Mouse (Mus musculus) forebrain, embryonic 11.5 days (tissue): Measurements from ENCODE around the gene Cldn3. TPM values are rescaled to one million over a fixed set of nuclear protein-coding genes. Genes with fewer than 3 reads are reported as not detected.

Experiments used
- ATAC-seq: fragments of 200-750 bp; cut with Nextera tagmentation; replicated peaks from 2 replicates; pipeline ENCODE4 v1.8.0; 2017; ENCODE audit warnings: moderate TSS enrichment; ENCODE audit not compliant: low FRiP score
- DNase-seq: peaks from one replicate; pipeline ENCODE4 v3.0.0-alpha.2; 2017; ENCODE audit warnings: low spot score
- H3K27ac ChIP-seq: fragments of 300-500 bp; sonication (generic); 2 replicates; pipeline ENCODE4 v1.5.1; 2014; ENCODE audit warnings: low read depth, low read length
- H3K27me3 ChIP-seq: fragments of 300-500 bp; sonication (generic); 2 replicates; pipeline ENCODE4 v1.6.1; 2014; ENCODE audit warnings: mild to moderate bottlenecking, low read length, mixed read lengths; ENCODE audit not compliant: control insufficient read depth, insufficient read depth
- H3K36me3 ChIP-seq: fragments of 300-500 bp; sonication (generic); 2 replicates; pipeline ENCODE4 v1.6.1; 2014; ENCODE audit warnings: mild to moderate bottlenecking, low read length, moderate library complexity, mixed read lengths; ENCODE audit not compliant: control insufficient read depth, insufficient read depth
- H3K4me1 ChIP-seq: fragments of 300-500 bp; sonication (generic); replicated peaks from 2 replicates; pipeline ENCODE4 v1.6.1; 2014; ENCODE audit warnings: low read length, mixed read lengths; ENCODE audit not compliant: control insufficient read depth, insufficient read depth
- H3K4me2 ChIP-seq: fragments of 300-500 bp; sonication (generic); 2 replicates; pipeline ENCODE4 v1.6.1; 2014; ENCODE audit warnings: low read depth, mild to moderate bottlenecking, low read length, moderate library complexity, mixed read lengths; ENCODE audit not compliant: severe bottlenecking
- H3K4me3 ChIP-seq: fragments of 300-500 bp; sonication (generic); 2 replicates; pipeline ENCODE4 v1.5.1; 2014; ENCODE audit warnings: low read depth, low read length
- H3K9ac ChIP-seq: fragments of 300-500 bp; sonication (generic); 2 replicates; pipeline ENCODE4 v1.6.1; 2014; ENCODE audit warnings: low read length
- H3K9me3 ChIP-seq: fragments of 300-500 bp; sonication (generic); 2 replicates; pipeline ENCODE4 v1.6.1; 2016; ENCODE audit warnings: low read length, mixed read lengths; ENCODE audit not compliant: control insufficient read depth
- WGBS: fragments of 180-500 bp; shearing (Covaris S2); extraction: QIAGEN DNeasy Blood & Tissue Kit; methylation state at CpG from one replicate; pipeline ENCODE4 v1.1.7; 2014; 5-methylcytosine and 5-hydroxymethylcytosine counted together
- polyA plus RNA-seq: library from polyadenylated mRNA; unstranded; fragments of >200 nt; fragmentation: Nextera tagmentation; extraction: Ambion mirVana; gene quantifications from 2 replicates; pipeline ENCODE4 v1.2.1, GENCODE M21; 2014

Gene Cldn3
- polyA plus RNA-seq, 1 experiment from 2014 or later = 4.4 TPM

DNA sequence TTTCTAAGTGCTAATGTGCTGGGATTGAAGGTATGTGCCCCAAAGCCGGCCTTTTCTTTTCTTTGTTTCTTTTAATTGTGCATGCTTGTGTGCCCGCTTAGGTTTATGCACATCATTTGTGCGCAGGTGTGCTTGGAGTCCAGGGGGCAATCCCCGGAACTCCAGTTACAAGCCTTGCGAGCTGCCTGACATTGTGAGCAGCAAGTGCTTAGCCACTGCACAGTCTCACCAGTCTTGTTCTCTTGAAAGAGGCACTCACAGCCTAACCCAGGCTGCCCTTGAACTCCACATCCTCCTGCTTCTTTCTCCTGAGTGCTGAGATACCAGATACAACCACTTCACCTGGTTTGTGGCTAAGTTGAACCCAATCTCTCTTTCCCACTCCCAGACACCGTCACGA, 12.5 kb upstream of the Cldn3 start:
- Histone ChIP-seq H3K27ac (no peak overlapping the region), H3K36me3 (no peaks in the 10 kb centered on the region), H3K4me2 (no peak overlapping the region), H3K9ac (no peak overlapping the region), H3K4me3 (no peak overlapping the region), H3K4me1 (no peaks in the 10 kb centered on the region), H3K27me3 (no peaks in the 10 kb centered on the region), H3K9me3 (no peaks in the 10 kb centered on the region)
- 86% methylated on average over 7 of the region's 7 CpGs for WGBS
- no peak for ATAC-seq
- no peak for DNase-seq

GRCm38 (mm10) chr5:134974294-134974693, 11.7 kb upstream of the Cldn3 start:
- Histone ChIP-seq H3K4me3 (no peak overlapping the region), H3K27ac (no peak overlapping the region), H3K36me3 (no peaks in the 10 kb centered on the region), H3K4me2 (no peak overlapping the region), H3K9ac (no peak overlapping the region), H3K4me1 (no peaks in the 10 kb centered on the region), H3K27me3 (no peaks in the 10 kb centered on the region), H3K9me3 (no peaks in the 10 kb centered on the region)
- ATAC-seq (no peak), DNase-seq (no peak)
- 71% methylated on average over 7 of the region's 7 CpGs for WGBS

DNA sequence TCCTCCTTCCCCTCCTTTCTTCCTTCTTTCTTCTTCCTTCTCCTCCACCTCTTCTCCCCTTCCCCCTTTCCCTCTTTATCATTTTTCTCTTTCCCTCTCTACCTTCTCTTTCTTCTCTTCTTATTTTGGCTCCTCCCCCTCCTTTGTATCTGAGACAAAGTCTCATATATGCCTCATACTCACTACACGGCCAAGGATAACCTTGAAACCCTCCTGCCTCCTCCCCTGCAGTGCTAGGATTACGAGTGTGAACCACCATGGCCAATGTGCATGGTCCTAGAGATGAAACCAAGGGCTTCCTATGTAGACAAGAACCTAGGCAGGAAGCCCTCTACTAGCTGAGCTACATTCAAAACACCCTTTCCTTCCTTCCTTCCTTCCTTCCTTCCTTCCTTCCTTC, 11.1 kb upstream of the Cldn3 start:
- Histone ChIP-seq H3K36me3 (no peaks in the 10 kb centered on the region), H3K27ac (no peak overlapping the region), H3K4me3 (no peak overlapping the region), H3K9ac (no peak overlapping the region), H3K9me3 (no peaks in the 10 kb centered on the region), H3K27me3 (no peaks in the 10 kb centered on the region), H3K4me2 (no peak overlapping the region), H3K4me1 (no peaks in the 10 kb centered on the region)
- WGBS = 50% methylated on average over 2 of the region's 2 CpGs
- ATAC-seq = no peak
- no peak for DNase-seq

- H3K4me3 ChIP-seq = no peak overlapping the region
- no peak overlapping the region for H3K9ac ChIP-seq
- H3K4me2 ChIP-seq = no peak overlapping the region
- 86% methylated on average over 2 of the region's 2 CpGs for WGBS
- DNase-seq (no peak), ATAC-seq (no peak)
- no peaks in the 10 kb centered on the region for H3K36me3 ChIP-seq
- H3K27ac ChIP-seq = no peak overlapping the region
- no peaks in the 10 kb centered on the region for H3K4me1 ChIP-seq
- H3K27me3 ChIP-seq = no peaks in the 10 kb centered on the region
- no peaks in the 10 kb centered on the region for H3K9me3 ChIP-seq
These were observed 9.8 kb upstream of the Cldn3 start for GRCm38 (mm10) chr5:134976164-134976563.

GRCm38 (mm10) chr5:134976577-134977250, 9.3 kb upstream of the Cldn3 start:
- no peak overlapping the region for H3K27ac ChIP-seq
- 85% methylated on average over 14 of the region's 14 CpGs for WGBS
- ATAC-seq (no peak), DNase-seq (no peak)
- no peaks in the 10 kb centered on the region for H3K36me3 ChIP-seq
- no peak overlapping the region for H3K4me3 ChIP-seq
- no peaks in the 10 kb centered on the region for H3K27me3 ChIP-seq
- H3K4me2 ChIP-seq = no peak overlapping the region
- no peaks in the 10 kb centered on the region for H3K4me1 ChIP-seq
- no peaks in the 10 kb centered on the region for H3K9me3 ChIP-seq
- no peak overlapping the region for H3K9ac ChIP-seq

DNA sequence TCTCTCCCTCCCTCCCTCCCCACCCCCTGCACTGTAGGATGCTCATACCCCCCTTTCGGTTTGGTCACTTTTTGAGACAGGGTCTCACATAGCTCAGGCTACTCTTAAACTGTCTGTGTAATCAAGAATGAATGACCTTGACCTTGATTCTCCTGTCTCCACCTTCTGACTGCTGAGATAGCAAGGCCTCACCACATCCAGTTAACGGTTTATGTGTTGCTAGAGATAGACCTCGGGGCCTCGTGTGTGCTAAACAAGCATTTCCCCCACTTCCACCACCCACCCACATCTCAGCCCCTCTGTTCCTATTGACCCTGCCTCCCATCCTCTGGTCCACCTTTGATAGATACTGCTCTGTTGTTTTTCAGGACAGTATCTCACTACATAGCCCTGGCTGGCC, 8.2 kb upstream of the Cldn3 start:
- Histone ChIP-seq H3K4me1 (no peaks in the 10 kb centered on the region), H3K27me3 (no peaks in the 10 kb centered on the region), H3K9me3 (no peaks in the 10 kb centered on the region), H3K4me2 (no peak overlapping the region), H3K36me3 (no peaks in the 10 kb centered on the region), H3K9ac (no peak overlapping the region), H3K4me3 (no peak overlapping the region), H3K27ac (no peak overlapping the region)
- ATAC-seq (no peak), DNase-seq (no peak)
- 92% methylated on average over 4 of the region's 4 CpGs for WGBS

GRCm38 (mm10) chr5:134981149-134981548, 4.9 kb upstream of the Cldn3 start:
- Histone ChIP-seq H3K4me3 (no peak overlapping the region), H3K27me3 (peaks cover 16% of the 10 kb centered on the region), H3K27ac (no peak overlapping the region), H3K4me1 (peaks cover 3% of the 10 kb centered on the region; the same call in 1 of the 2 replicates), H3K36me3 (no peaks in the 10 kb centered on the region), H3K9me3 (no peaks in the 10 kb centered on the region), H3K9ac (no peak overlapping the region), H3K4me2 (no peak overlapping the region)
- DNase-seq (no peak), ATAC-seq (no peak)
- 70% methylated on average over 10 of the region's 10 CpGs for WGBS

DNA sequence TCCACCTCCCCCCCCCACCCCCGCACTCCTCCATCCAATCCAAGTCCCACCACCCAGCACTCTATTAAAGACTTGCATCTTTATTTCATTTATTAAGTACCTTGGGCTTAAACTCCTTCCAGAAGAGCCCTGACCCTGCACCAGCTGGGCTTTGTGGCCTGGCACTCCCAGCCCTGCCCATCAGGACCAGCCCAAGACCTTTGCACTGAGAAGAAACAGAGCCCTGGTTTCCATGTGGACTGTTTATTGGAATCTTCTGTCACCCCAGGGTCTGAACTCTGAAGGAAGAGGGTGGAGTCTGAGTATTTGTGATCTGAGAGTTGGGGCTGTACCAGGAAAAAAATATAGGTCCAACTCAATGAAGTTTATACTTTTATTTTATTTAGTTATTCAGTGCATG, 2.9 kb upstream of the Cldn3 start:
- DNase-seq = no peak
- 55% methylated on average over 1 of the region's 1 CpGs for WGBS
- Histone ChIP-seq H3K9ac (no peak overlapping the region), H3K9me3 (no peaks in the 10 kb centered on the region), H3K27ac (no peak overlapping the region), H3K4me2 (no peak overlapping the region), H3K36me3 (no peaks in the 10 kb centered on the region), H3K4me1 (peaks cover 6% of the 10 kb centered on the region; the same call in 1 of the 2 replicates), H3K27me3 (peaks cover 36% of the 10 kb centered on the region), H3K4me3 (no peak overlapping the region)
- ATAC-seq = no peak

GRCm38 (mm10) chr5:134983771-134984170, 2.2 kb upstream of the Cldn3 start:
- H3K9ac ChIP-seq = no peak overlapping the region
- WGBS = 13% methylated on average over 3 of the region's 3 CpGs
- H3K4me1 ChIP-seq = peaks cover 6% of the 10 kb centered on the region; the same call in 1 of the 2 replicates
- H3K27ac ChIP-seq = no peak overlapping the region
- no peak for DNase-seq
- no peak for ATAC-seq
- no peak overlapping the region for H3K4me3 ChIP-seq
- H3K9me3 ChIP-seq = no peaks in the 10 kb centered on the region
- no peak overlapping the region for H3K4me2 ChIP-seq
- H3K27me3 ChIP-seq = peaks cover 36% of the 10 kb centered on the region
- H3K36me3 ChIP-seq = no peaks in the 10 kb centered on the region
